In the genomic region with DNA sequence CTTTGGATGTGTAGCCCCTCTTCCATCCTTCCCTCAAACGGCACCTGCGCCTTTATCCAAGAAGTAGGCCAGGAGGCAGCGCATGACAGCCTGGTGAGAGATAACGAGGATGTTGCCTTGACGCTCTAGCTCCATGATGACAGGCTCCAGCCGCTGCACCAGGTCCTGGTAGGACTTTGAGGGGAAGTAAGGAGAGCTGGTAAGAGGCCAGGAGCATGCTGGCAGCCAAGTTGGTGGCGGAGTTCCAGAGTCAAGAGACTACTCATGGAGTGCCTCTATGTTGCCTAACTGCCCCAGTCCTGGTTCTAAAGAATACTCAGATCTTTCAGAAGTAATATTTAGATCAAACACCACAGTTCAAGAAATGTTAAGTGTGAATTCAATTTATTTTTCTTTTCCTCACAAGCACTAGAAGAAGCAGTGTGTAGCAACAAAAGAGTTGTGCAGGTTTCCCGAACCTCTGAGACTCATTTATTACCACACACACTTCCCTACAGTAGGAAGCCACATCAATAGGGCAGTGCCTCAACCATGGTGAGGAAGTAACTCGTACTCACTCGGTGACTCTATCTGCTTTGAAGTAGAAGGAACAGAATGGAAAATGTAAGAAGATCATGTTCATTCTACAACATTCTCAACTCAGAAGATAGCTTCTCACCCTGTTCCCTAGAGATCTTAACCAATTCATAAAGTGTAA, we compare ENCODE assay signal across 10 mouse cellular contexts. TPM values are rescaled to one million over a fixed set of nuclear protein-coding genes. Genes with fewer than 3 reads are reported as not detected.
A peak's percentile ranks its signal among the peaks of the same experiment; 100 is the strongest.
DNase-seq lines count a peak whose midpoint lies in the region; ATAC-seq and TF ChIP-seq lines count a peak whose summit lies in the region.
"Had no signal": no experiment of that assay in that cellular context is flagged by ENCODE, and none has a peak within 500 bp of the region (broad histone marks: within the 10 kb centered on the region; RNA-seq: fewer than 3 reads in every experiment).

No protein-coding gene starts in this region.

- TF ChIP-seq CTCF in brain, embryonic 14.5 days (IDR thresholded peaks at IDR 0.05; ENCODE audit: borderline replicate concordance, extremely low read depth, insufficient read depth, insufficient read length), result no peak

- no peaks in the 10 kb centered on the region for H3K4me1 ChIP-seq in neural tube, embryonic 15.5 days

- no peaks in the 10 kb centered on the region for H3K27me3 ChIP-seq in neural tube, embryonic 15.5 days (replicated peaks)

- ATAC-seq in neural tube, embryonic 15.5 days (ENCODE audit: low FRiP score), result no peak

- peak; percentile 61 for DNase-seq in adrenal gland, postnatal 10 days
- DNase-seq in adrenal gland, postnatal 4 days (ENCODE audit: low spot score in 2 of 2), result no peak
- peak; percentile 5 for DNase-seq in brain, embryonic 14.5 days (ENCODE audit: low read depth)
- peak; percentile 89 to 90 for DNase-seq in heart, postnatal 10 days
- peak; percentile 75 to 84 for DNase-seq in lung, postnatal 4 days
- no peak for DNase-seq in ovary, adult 18-20 months (ENCODE audit: low spot score)
- no peak for DNase-seq in MN1 (ENCODE audit: low spot score)

- H3K9me3 ChIP-seq in neural tube, embryonic 15.5 days (replicated peaks), result no peaks in the 10 kb centered on the region

- no peak for TF ChIP-seq POLR2A in brain, embryonic 14.5 days (IDR thresholded peaks at IDR 0.05; ENCODE audit: borderline replicate concordance, extremely low read depth, insufficient read depth, insufficient read length, poor library complexity, severe bottlenecking)

- no peak overlapping the region for H3K4me2 ChIP-seq in neural tube, embryonic 15.5 days

- no peak overlapping the region for H3K27ac ChIP-seq in neural tube, embryonic 15.5 days (replicated peaks)

- intact Hi-C loops in heart, postnatal 10 days (cut with DNase I), result no loop called here

- peaks cover 90% of the 10 kb centered on the region for H3K36me3 ChIP-seq in neural tube, embryonic 15.5 days

- 96% methylated on average over 10 of the region's 10 CpGs for WGBS in neural tube, embryonic 15.5 days

- no peak overlapping the region for H3K4me3 ChIP-seq in neural tube, embryonic 15.5 days (replicated peaks)

- no peak overlapping the region for H3K9ac ChIP-seq in neural tube, embryonic 15.5 days (replicated peaks)

RNA-seq across cellular contexts. Expression of gene Gm29427, which starts 15.5 kb away (rescaled TPM):
- total RNA-seq in adrenal gland, postnatal 10 days (2021), result not detected
- under 1 TPM in 1 of 2 experiments, not detected in 1; 0.17 TPM for total RNA-seq in adrenal gland, postnatal 4 days (2021)
- not detected in 2 replicates for polyA plus RNA-seq in brain, embryonic 14.5 days (2012; rRNA removed)
- total RNA-seq in heart, postnatal 10 days (2021), result not detected
- polyA plus RNA-seq in neural tube, embryonic 15.5 days (2015; fragmentation: Nextera tagmentation; extraction: Ambion mirVana), result not detected in 2 replicates
- polyA plus RNA-seq: embryonic facial prominence, embryonic 14.5 days; heart, embryonic 16.5 days had no signal

RNA-seq across cellular contexts. Expression of gene Yod1, which starts 17.0 kb away (rescaled TPM):
- 1 to 10 TPM; 7.4 to 8.1 TPM for total RNA-seq in adrenal gland, postnatal 10 days (2021)
- 10 to 100 TPM in 1 of 2 experiments, 1 to 10 TPM in 1; 9.7 to 10.3 TPM for total RNA-seq in adrenal gland, postnatal 4 days (2021)
- polyA plus RNA-seq in brain, embryonic 14.5 days (2012; rRNA removed), result 3.9 and 5.3 TPM in 2 replicates
- 1 to 10 TPM; 5.6 to 7.0 TPM for total RNA-seq in heart, postnatal 10 days (2021)
- polyA plus RNA-seq in neural tube, embryonic 15.5 days (2015; fragmentation: Nextera tagmentation; extraction: Ambion mirVana), result 15.6 and 15.8 TPM in 2 replicates

RNA-seq across cellular contexts. Expression of gene Pfkfb2, which starts 29.0 kb away (rescaled TPM):
- 10 to 100 TPM; 16.1 to 22.1 TPM for total RNA-seq in adrenal gland, postnatal 10 days (2021)
- total RNA-seq in adrenal gland, postnatal 4 days (2021), result 10 to 100 TPM; 26.8 to 27.3 TPM
- polyA plus RNA-seq in brain, embryonic 14.5 days (2012; rRNA removed), result 32.9 and 33.9 TPM in 2 replicates
- 10 to 100 TPM; 40.5 to 42.7 TPM for total RNA-seq in heart, postnatal 10 days (2021)
- polyA plus RNA-seq in neural tube, embryonic 15.5 days (2015; fragmentation: Nextera tagmentation; extraction: Ambion mirVana), result 18.1 and 19.7 TPM in 2 replicates

RNA-seq across cellular contexts. Expression of gene AA986860, which starts 31.7 kb away (rescaled TPM):
- total RNA-seq in adrenal gland, postnatal 10 days (2021), result 1 to 10 TPM; 2.1 to 2.3 TPM
- 1 to 10 TPM; 2.0 to 3.3 TPM for total RNA-seq in adrenal gland, postnatal 4 days (2021)
- 0.50 and 0.59 TPM in 2 replicates for polyA plus RNA-seq in brain, embryonic 14.5 days (2012; rRNA removed)
- total RNA-seq in heart, postnatal 10 days (2021), result under 1 TPM; 0.57 to 0.62 TPM
- polyA plus RNA-seq in neural tube, embryonic 15.5 days (2015; fragmentation: Nextera tagmentation; extraction: Ambion mirVana), result 0.82 and 5.5 TPM in 2 replicates

RNA-seq across cellular contexts. Expression of gene C4bp, which starts 38.7 kb away (rescaled TPM):
- total RNA-seq in adrenal gland, postnatal 10 days (2021), result 10 to 100 TPM; 11.4 to 14.9 TPM
- 1 to 10 TPM in 1 of 2 experiments, under 1 TPM in 1; 0.50 to 4.1 TPM for total RNA-seq in adrenal gland, postnatal 4 days (2021)
- polyA plus RNA-seq in brain, embryonic 14.5 days (2012; rRNA removed), result 0.03 TPM in 1 of 2 replicates, not detected in the other
- total RNA-seq in heart, postnatal 10 days (2021), result not detected
- 0.55 TPM in 1 of 2 replicates, not detected in the other for polyA plus RNA-seq in neural tube, embryonic 15.5 days (2015; fragmentation: Nextera tagmentation; extraction: Ambion mirVana)
- polyA plus RNA-seq: embryonic facial prominence, embryonic 14.5 days; heart, embryonic 16.5 days had no signal

Comparison
In these comparisons a context has a peak if more than half of its experiments do, and no peak if none do; other contexts are left out.
1. DNase-seq: peak in adrenal gland, postnatal 10 days (single experiment), brain, embryonic 14.5 days (single experiment), heart, postnatal 10 days (2 of 2) and lung, postnatal 4 days (2 of 2); none in adrenal gland, postnatal 4 days (0 of 2), ovary, adult 18-20 months (single experiment) and MN1 (single experiment).